Mouse (Mus musculus): ENCODE results near the gene Btbd9. TPM values are rescaled to one million over a fixed set of nuclear protein-coding genes. Genes with fewer than 3 reads are reported as not detected.

Gene Btbd9
- polyA plus RNA-seq, 1 experiment = 15.3 TPM

- H3K79me3 ChIP-seq (ENCODE audit: low read depth) = peaks cover 18% of the 10 kb centered on the region
- no peak overlapping the region for H3K4me3 ChIP-seq (ENCODE audit: insufficient read depth, poor library complexity, severe bottlenecking)
- no peak overlapping the region for H3ac ChIP-seq (ENCODE audit: control insufficient read depth, insufficient read length, low read depth)
- no peak for TF ChIP-seq MYOG (IDR thresholded peaks at IDR 0.05; ENCODE audit: control insufficient read depth, extremely low read depth, insufficient read length)
- no peak for TF ChIP-seq CEBPB (IDR thresholded peaks at IDR 0.05; ENCODE audit: low read depth)
- no peak for TF ChIP-seq USF1 (IDR thresholded peaks at IDR 0.05; ENCODE audit: low read depth)
- no peak for TF ChIP-seq MAX (IDR thresholded peaks at IDR 0.05)
- no peak for TF ChIP-seq CTCF (IDR thresholded peaks at IDR 0.05; ENCODE audit: control insufficient read depth, insufficient read depth, insufficient read length)
- no peak for TF ChIP-seq FOSL1 (IDR thresholded peaks at IDR 0.05; ENCODE audit: insufficient read depth, low read length, poor library complexity, severe bottlenecking)
- TF ChIP-seq MYOD1 (IDR thresholded peaks at IDR 0.05; ENCODE audit: control insufficient read depth, insufficient read length, low read depth) = no peak
- H3K79me2 ChIP-seq (ENCODE audit: control insufficient read depth, insufficient read depth) = peaks cover 61% of the 10 kb centered on the region
- no peaks in the 10 kb centered on the region for H3K27me3 ChIP-seq (ENCODE audit: control insufficient read depth, insufficient read depth, insufficient read length)
- peaks cover 40% of the 10 kb centered on the region for H3K36me3 ChIP-seq (ENCODE audit: control insufficient read depth, insufficient read depth)
These were observed 378.8 kb downstream of the Btbd9 start for GRCm38 (mm10) chr17:30197280-30198030.

- Histone ChIP-seq H3K79me2 (ENCODE audit: control insufficient read depth, insufficient read depth) (peaks cover 58% of the 10 kb centered on the region), H3ac (ENCODE audit: control insufficient read depth, insufficient read length, low read depth) (no peak overlapping the region), H3K36me3 (ENCODE audit: control insufficient read depth, insufficient read depth) (peaks cover 40% of the 10 kb centered on the region), H3K79me3 (ENCODE audit: low read depth) (peaks cover 18% of the 10 kb centered on the region), H3K4me3 (ENCODE audit: insufficient read depth, poor library complexity, severe bottlenecking) (no peak overlapping the region), H3K27me3 (ENCODE audit: control insufficient read depth, insufficient read depth, insufficient read length) (no peaks in the 10 kb centered on the region)
- TF ChIP-seq CEBPB (IDR thresholded peaks at IDR 0.05; ENCODE audit: low read depth) (no peak), FOSL1 (IDR thresholded peaks at IDR 0.05; ENCODE audit: insufficient read depth, low read length, poor library complexity, severe bottlenecking) (no peak), USF1 (IDR thresholded peaks at IDR 0.05; ENCODE audit: low read depth) (no peak), MYOG (IDR thresholded peaks at IDR 0.05; ENCODE audit: control insufficient read depth, extremely low read depth, insufficient read length) (no peak), MYOD1 (IDR thresholded peaks at IDR 0.05; ENCODE audit: control insufficient read depth, insufficient read length, low read depth) (no peak), CTCF (IDR thresholded peaks at IDR 0.05; ENCODE audit: control insufficient read depth, insufficient read depth, insufficient read length) (no peak), MAX (IDR thresholded peaks at IDR 0.05) (no peak)
These were observed 379.6 kb downstream of the Btbd9 start for GRCm38 (mm10) chr17:30196401-30197279.

GRCm38 (mm10) chr17:30195591-30196183 lies 380.6 kb downstream of the Btbd9 start:
- H3ac ChIP-seq (ENCODE audit: control insufficient read depth, insufficient read length, low read depth) = no peak overlapping the region
- H3K4me3 ChIP-seq (ENCODE audit: insufficient read depth, poor library complexity, severe bottlenecking) = no peak overlapping the region
- no peaks in the 10 kb centered on the region for H3K27me3 ChIP-seq (ENCODE audit: control insufficient read depth, insufficient read depth, insufficient read length)
- TF ChIP-seq CEBPB (IDR thresholded peaks at IDR 0.05; ENCODE audit: low read depth) = no peak
- no peak for TF ChIP-seq USF1 (IDR thresholded peaks at IDR 0.05; ENCODE audit: low read depth)
- no peak for TF ChIP-seq FOSL1 (IDR thresholded peaks at IDR 0.05; ENCODE audit: insufficient read depth, low read length, poor library complexity, severe bottlenecking)
- H3K79me2 ChIP-seq (ENCODE audit: control insufficient read depth, insufficient read depth) = peaks cover 55% of the 10 kb centered on the region
- peaks cover 18% of the 10 kb centered on the region for H3K79me3 ChIP-seq (ENCODE audit: low read depth)
- H3K36me3 ChIP-seq (ENCODE audit: control insufficient read depth, insufficient read depth) = peaks cover 40% of the 10 kb centered on the region

- Histone ChIP-seq H3K79me2 (ENCODE audit: control insufficient read depth, insufficient read depth) (peaks cover 53% of the 10 kb centered on the region), H3K4me3 (ENCODE audit: insufficient read depth, poor library complexity, severe bottlenecking) (no peak overlapping the region), H3K36me3 (ENCODE audit: control insufficient read depth, insufficient read depth) (peaks cover 40% of the 10 kb centered on the region), H3K27me3 (ENCODE audit: control insufficient read depth, insufficient read depth, insufficient read length) (no peaks in the 10 kb centered on the region), H3ac (ENCODE audit: control insufficient read depth, insufficient read length, low read depth) (no peak overlapping the region), H3K79me3 (ENCODE audit: low read depth) (peaks cover 15% of the 10 kb centered on the region)
- TF ChIP-seq MAX (IDR thresholded peaks at IDR 0.05) (no peak), FOSL1 (IDR thresholded peaks at IDR 0.05; ENCODE audit: insufficient read depth, low read length, poor library complexity, severe bottlenecking) (no peak)
These were observed 381.5 kb downstream of the Btbd9 start for GRCm38 (mm10) chr17:30194629-30195445.

- Histone ChIP-seq H3K36me3 (ENCODE audit: control insufficient read depth, insufficient read depth) (peaks cover 36% of the 10 kb centered on the region), H3K4me3 (ENCODE audit: insufficient read depth, poor library complexity, severe bottlenecking) (no peak overlapping the region), H3K27me3 (ENCODE audit: control insufficient read depth, insufficient read depth, insufficient read length) (no peaks in the 10 kb centered on the region), H3K79me3 (ENCODE audit: low read depth) (peaks cover 15% of the 10 kb centered on the region), H3K79me2 (ENCODE audit: control insufficient read depth, insufficient read depth) (peaks cover 53% of the 10 kb centered on the region), H3ac (ENCODE audit: control insufficient read depth, insufficient read length, low read depth) (no peak overlapping the region)
- no peak for TF ChIP-seq CTCF (IDR thresholded peaks at IDR 0.05; ENCODE audit: control insufficient read depth, insufficient read depth, insufficient read length)
- TF ChIP-seq MAX (IDR thresholded peaks at IDR 0.05) = no peak
- TF ChIP-seq USF1 (IDR thresholded peaks at IDR 0.05; ENCODE audit: low read depth) = no peak
- no peak for TF ChIP-seq MYOD1 (IDR thresholded peaks at IDR 0.05; ENCODE audit: control insufficient read depth, insufficient read length, low read depth)
- TF ChIP-seq CEBPB (IDR thresholded peaks at IDR 0.05; ENCODE audit: low read depth) = no peak
- TF ChIP-seq FOSL1 (IDR thresholded peaks at IDR 0.05; ENCODE audit: insufficient read depth, low read length, poor library complexity, severe bottlenecking) = no peak
These were observed 382.2 kb downstream of the Btbd9 start for GRCm38 (mm10) chr17:30194091-30194490.

Measured in C2C12 (cell line).